Mouse (Mus musculus) CH12.LX (cell line): ENCODE results near the gene Rgs11.

Experiments
- BHLHE40 ChIP-seq: IDR thresholded peaks from 2 replicates; pipeline ENCODE4 v1.6.1; 2011; ENCODE audit warnings: mild to moderate bottlenecking, low read depth, low read length, improper control_type of control experiment
- CTCF ChIP-seq, 2 experiments: IDR thresholded peaks in 1 of 2; conservative IDR thresholded peaks in 1 of 2; 2 replicates each; pipeline ENCODE4 v1.5.1; 2011 to 2012; ENCODE audit warnings: low read depth in 2 of 2, low read length in 2 of 2, improper control_type of control experiment in 1 of 2, inconsistent platforms in 1 of 2, mild to moderate bottlenecking in 1 of 2, moderate library complexity in 1 of 2
- EP300 ChIP-seq: IDR thresholded peaks from 2 replicates; pipeline ENCODE4 v1.6.1; 2011; ENCODE audit warnings: low read length, improper control_type of control experiment
- ETS1 ChIP-seq: conservative IDR thresholded peaks from 2 replicates; pipeline ENCODE4 v1.6.1; 2012; ENCODE audit warnings: low read depth, mild to moderate bottlenecking, inconsistent platforms, low read length, improper control_type of control experiment, moderate library complexity
- JUN ChIP-seq: IDR thresholded peaks from 2 replicates; pipeline ENCODE4 v1.6.1; 2011; ENCODE audit warnings: low read depth, mild to moderate bottlenecking, low read length, improper control_type of control experiment, moderate library complexity; ENCODE audit not compliant: insufficient read depth
- MAFK ChIP-seq: IDR thresholded peaks from 2 replicates; pipeline ENCODE4 v1.6.1; 2011; ENCODE audit warnings: low read length, improper control_type of control experiment; ENCODE audit not compliant: insufficient replicate concordance
- MEF2A ChIP-seq: IDR thresholded peaks from 2 replicates; pipeline ENCODE4 v1.6.1; 2014; ENCODE audit warnings: low read depth, mild to moderate bottlenecking, inconsistent platforms, low read length, improper control_type of control experiment, borderline replicate concordance
- POLR2A ChIP-seq: IDR thresholded peaks from 2 replicates; pipeline ENCODE4 v1.6.1; 2011; ENCODE audit warnings: low read depth, mild to moderate bottlenecking, improper control_type of control experiment, low read length
- POLR2AphosphoS2 ChIP-seq: IDR thresholded peaks from 2 replicates; pipeline ENCODE4 v1.6.1; 2011; ENCODE audit warnings: low read depth, low read length, improper control_type of control experiment
- USF2 ChIP-seq: conservative IDR thresholded peaks from 2 replicates; pipeline ENCODE4 v1.6.1; 2011; ENCODE audit warnings: low read depth, low read length, improper control_type of control experiment

GRCm38 (mm10) chr17:26201998-26202397, 753 bp upstream of the Rgs11 start:
- TF ChIP-seq CTCF (conservative IDR thresholded peaks at IDR 0.05 in 1 of 2, IDR thresholded peaks at IDR 0.05 in 1 of 2; ENCODE audit: low read depth in 2 of 2, low read length in 2 of 2) (no peak), EP300 (no peak), BHLHE40 (no peak), JUN (no peak), MEF2A (no peak), ETS1 (no peak), POLR2AphosphoS2 (no peak), USF2 (no peak), MAFK (no peak), POLR2A (no peak)
